Mouse (Mus musculus): ENCODE measurements around the gene Skap1.

Skap1 gene

GRCm38 (mm10) chr11:96463986-96464715 is at the start of gene Skap1:
Gene Skap1 (plus strand): TSS chr11:96464593.
- DNase-seq (ENCODE audit: low spot score) = no peak

GRCm38 (mm10) chr11:96421074-96421473 is 43.3 kb upstream of the Skap1 start:
- no peak for DNase-seq (ENCODE audit: low spot score)

- no peak for DNase-seq (ENCODE audit: low spot score)
Observed at GRCm38 (mm10) chr11:96421517-96422265, 42.7 kb upstream of the Skap1 start.

GRCm38 (mm10) chr11:96425193-96425592 is 39.2 kb upstream of the Skap1 start:
- no peak for DNase-seq (ENCODE audit: low spot score)

- DNase-seq (ENCODE audit: low spot score) = no peak
Observed at GRCm38 (mm10) chr11:96426191-96426590, 38.2 kb upstream of the Skap1 start.

GRCm38 (mm10) chr11:96426805-96427204 is 37.6 kb upstream of the Skap1 start:
- no peak for DNase-seq (ENCODE audit: low spot score)

GRCm38 (mm10) chr11:96429062-96429461 is 35.3 kb upstream of the Skap1 start:
- peak; percentile 31 for DNase-seq (ENCODE audit: low spot score)

GRCm38 (mm10) chr11:96429891-96430290 is 34.5 kb upstream of the Skap1 start:
- no peak for DNase-seq (ENCODE audit: low spot score)

GRCm38 (mm10) chr11:96431871-96432270 is 32.5 kb upstream of the Skap1 start:
- DNase-seq (ENCODE audit: low spot score) = no peak

- DNase-seq (ENCODE audit: low spot score) = no peak
Observed at GRCm38 (mm10) chr11:96434888-96435287, 29.5 kb upstream of the Skap1 start.

- DNase-seq (ENCODE audit: low spot score) = peak; percentile 57
Observed at GRCm38 (mm10) chr11:96436525-96436924, 27.9 kb upstream of the Skap1 start.

- peak; percentile 63 for DNase-seq (ENCODE audit: low spot score)
Observed at GRCm38 (mm10) chr11:96438787-96439186, 25.6 kb upstream of the Skap1 start.

GRCm38 (mm10) chr11:96441546-96442185 is 22.7 kb upstream of the Skap1 start:
- no peak for DNase-seq (ENCODE audit: low spot score)

- no peak for DNase-seq (ENCODE audit: low spot score)
Observed at GRCm38 (mm10) chr11:96442468-96442867, 21.9 kb upstream of the Skap1 start.

- DNase-seq (ENCODE audit: low spot score) = no peak
Observed at GRCm38 (mm10) chr11:96447931-96448330, 16.5 kb upstream of the Skap1 start.

GRCm38 (mm10) chr11:96455111-96455510 is 9.3 kb upstream of the Skap1 start:
- DNase-seq (ENCODE audit: low spot score) = no peak

GRCm38 (mm10) chr11:96455699-96456326 is 8.6 kb upstream of the Skap1 start:
- DNase-seq (ENCODE audit: low spot score) = no peak

- no peak for DNase-seq (ENCODE audit: low spot score)
Observed at GRCm38 (mm10) chr11:96456508-96457305, 7.7 kb upstream of the Skap1 start.

GRCm38 (mm10) chr11:96461766-96462165 is 2.6 kb upstream of the Skap1 start:
- no peak for DNase-seq (ENCODE audit: low spot score)

- DNase-seq (ENCODE audit: low spot score) = no peak
Observed at GRCm38 (mm10) chr11:96462191-96462752, 2.1 kb upstream of the Skap1 start.

GRCm38 (mm10) chr11:96464716-96465060 is 295 bp downstream of the Skap1 start:
- no peak for DNase-seq (ENCODE audit: low spot score)

All from testis, postnatal 14 days (tissue).